Mouse (Mus musculus) olfactory bulb, adult 2 months (tissue): ENCODE data around the gene Crispld2.

Source experiments
- CTCF ChIP-seq: fragments of 200-500 bp; IDR thresholded peaks from 2 replicates; pipeline ENCODE4 v1.5.1; 2012; ENCODE audit warnings: low read depth, mild to moderate bottlenecking, low read length, moderate library complexity; ENCODE audit not compliant: insufficient read depth
- POLR2A ChIP-seq: fragments of 200-500 bp; IDR thresholded peaks from 2 replicates; pipeline ENCODE4 v1.6.1; 2012; ENCODE audit warnings: mild to moderate bottlenecking, low read depth, low read length, moderate library complexity; ENCODE audit not compliant: insufficient read depth

GRCm38 (mm10) chr8:119946326-119946865, 45.8 kb upstream of the Crispld2 start:
- no peak for TF ChIP-seq CTCF
- TF ChIP-seq POLR2A = no peak
